Mouse (Mus musculus) neural tube, embryonic 15.5 days (tissue): Measurements from ENCODE around the gene Gtse1. TPM values are rescaled to one million over a fixed set of nuclear protein-coding genes. Genes with fewer than 3 reads are reported as not detected.
A peak's percentile ranks its signal among the peaks of the same experiment; 100 is the strongest.

Source experiments
- ATAC-seq: fragments of 200-750 bp; cut with Nextera tagmentation; 2 replicates; pipeline ENCODE4 v1.8.0; 2017; ENCODE audit warnings: mild to moderate bottlenecking, moderate TSS enrichment, moderate library complexity; ENCODE audit not compliant: low FRiP score
- H3K27ac ChIP-seq: fragments of 300-500 bp; sonication (generic); replicated peaks from 2 replicates; pipeline ENCODE4 v1.5.1; 2015; ENCODE audit warnings: mild to moderate bottlenecking, inconsistent platforms
- H3K27me3 ChIP-seq: fragments of 300-500 bp; sonication (generic); replicated peaks from 2 replicates; pipeline ENCODE4 v1.6.1; 2015; ENCODE audit warnings: inconsistent platforms
- H3K36me3 ChIP-seq: fragments of 300-500 bp; sonication (generic); 2 replicates; pipeline ENCODE4 v1.6.1; 2015; ENCODE audit warnings: inconsistent platforms
- H3K4me1 ChIP-seq: fragments of 300-500 bp; sonication (generic); 2 replicates; pipeline ENCODE4 v1.6.1; 2015; ENCODE audit warnings: inconsistent platforms
- H3K4me2 ChIP-seq: fragments of 300-500 bp; sonication (generic); 2 replicates; pipeline ENCODE4 v1.6.1; 2015; ENCODE audit warnings: inconsistent platforms, mild to moderate bottlenecking, moderate library complexity
- H3K4me3 ChIP-seq: fragments of 300-500 bp; sonication (generic); replicated peaks from 2 replicates; pipeline ENCODE4 v1.5.1; 2015; ENCODE audit warnings: mild to moderate bottlenecking, inconsistent platforms
- H3K9ac ChIP-seq: fragments of 300-500 bp; sonication (generic); replicated peaks from 2 replicates; pipeline ENCODE4 v1.6.1; 2015; ENCODE audit warnings: mild to moderate bottlenecking, inconsistent platforms
- H3K9me3 ChIP-seq: fragments of 300-500 bp; sonication (generic); replicated peaks from 2 replicates; pipeline ENCODE4 v1.6.1; 2016; ENCODE audit warnings: inconsistent platforms
- WGBS: fragments of 180-500 bp; shearing (Covaris S2); methylation state at CpG from one replicate; pipeline ENCODE4 v1.1.7; 2015; ENCODE audit warnings: mixed read lengths; 5-methylcytosine and 5-hydroxymethylcytosine counted together
- polyA plus RNA-seq: library from polyadenylated mRNA; unstranded; fragments of >200 nt; fragmentation: Nextera tagmentation; extraction: Ambion mirVana; gene quantifications from 2 replicates; pipeline ENCODE4 v1.2.1, GENCODE M21; 2015

The Gtse1 gene
- polyA plus RNA-seq, 1 experiment from 2014 or later: 3.5 TPM

- Histone ChIP-seq H3K27ac (no peak overlapping the region), H3K27me3 (no peaks in the 10 kb centered on the region), H3K4me3 (no peak overlapping the region), H3K9ac (no peak overlapping the region), H3K9me3 (no peaks in the 10 kb centered on the region), H3K36me3 (peaks cover 3% of the 10 kb centered on the region; the same call in 1 of the 2 replicates), H3K4me2 (no peak overlapping the region), H3K4me1 (peaks cover 30% of the 10 kb centered on the region)
- WGBS: 97% methylated on average over 7 of the region's 7 CpGs
- ATAC-seq: no peak
Observed at GRCm38 (mm10) chr15:85877336-85877735, 17.8 kb downstream of the Gtse1 start.

- Histone ChIP-seq H3K27ac (peak within 1 kb of the TSS; percentile 91), H3K9ac (peak within 1 kb of the TSS; percentile 80), H3K36me3 (peaks cover 18% of the 10 kb centered on the region), H3K27me3 (no peaks in the 10 kb centered on the region), H3K9me3 (no peaks in the 10 kb centered on the region), H3K4me1 (peaks cover 30% of the 10 kb centered on the region), H3K4me2 (peak within 1 kb of the TSS; percentile 81), H3K4me3 (peak within 1 kb of the TSS; percentile 89)
- ATAC-seq: peak; percentile 95
- 1% methylated on average over 47 of the region's 50 CpGs for WGBS
Observed at GRCm38 (mm10) chr15:85878848-85879497, 19.4 kb downstream of the Gtse1 start, which contains the start of gene Trmu. TSS of gene Trmu (plus strand) at chr15:85879312.

- H3K4me1 ChIP-seq: peaks cover 30% of the 10 kb centered on the region
- ATAC-seq: peak; percentile 28; the same call in 1 of the 2 replicates
- peak overlapping the region; percentile 81 for H3K4me2 ChIP-seq
- peaks cover 23% of the 10 kb centered on the region for H3K36me3 ChIP-seq
- H3K9ac ChIP-seq: peak overlapping the region; percentile 75
- 2% methylated on average over 18 of the region's 18 CpGs for WGBS
- peak overlapping the region; percentile 89 for H3K4me3 ChIP-seq
- H3K27ac ChIP-seq: peak overlapping the region; percentile 91
- no peaks in the 10 kb centered on the region for H3K27me3 ChIP-seq
- no peaks in the 10 kb centered on the region for H3K9me3 ChIP-seq
Observed at GRCm38 (mm10) chr15:85879498-85879895, 20.0 kb downstream of the Gtse1 start.

- no peaks in the 10 kb centered on the region for H3K9me3 ChIP-seq
- no peak for ATAC-seq
- WGBS: 92% methylated on average over 5 of the region's 5 CpGs
- H3K27ac ChIP-seq: no peak overlapping the region
- H3K4me1 ChIP-seq: peaks cover 6% of the 10 kb centered on the region
- H3K27me3 ChIP-seq: no peaks in the 10 kb centered on the region
- no peak overlapping the region for H3K9ac ChIP-seq
- peaks cover 54% of the 10 kb centered on the region for H3K36me3 ChIP-seq
- H3K4me2 ChIP-seq: no peak overlapping the region
- H3K4me3 ChIP-seq: no peak overlapping the region
Observed at GRCm38 (mm10) chr15:85885606-85886005, 26.1 kb downstream of the Gtse1 start.

GRCm38 (mm10) chr15:85889235-85889634 lies 29.7 kb downstream of the Gtse1 start:
- 93% methylated on average over 4 of the region's 4 CpGs for WGBS

GRCm38 (mm10) chr15:85891971-85892370 lies 32.4 kb downstream of the Gtse1 start:
- WGBS: 17% methylated on average over 10 of the region's 10 CpGs
- Histone ChIP-seq H3K9ac (no peak overlapping the region), H3K27me3 (no peaks in the 10 kb centered on the region), H3K9me3 (no peaks in the 10 kb centered on the region), H3K4me3 (no peak overlapping the region), H3K4me2 (no peak overlapping the region), H3K36me3 (peaks cover 55% of the 10 kb centered on the region), H3K27ac (0 out of 2 replicates have a peak overlapping the region, but pooled peaks have one; percentile 63), H3K4me1 (peaks cover 9% of the 10 kb centered on the region)
- 0 out of 2 replicates have a peak, but pooled peaks have one; percentile 12 for ATAC-seq

More at GRCm38 (mm10) chr15:85889235-85889634, 29.7 kb downstream of the Gtse1 start:
- H3K27me3 ChIP-seq: no peaks in the 10 kb centered on the region
- no peak overlapping the region for H3K27ac ChIP-seq
- peaks cover 9% of the 10 kb centered on the region for H3K4me1 ChIP-seq
- peaks cover 57% of the 10 kb centered on the region for H3K36me3 ChIP-seq
- H3K4me3 ChIP-seq: no peak overlapping the region
- H3K4me2 ChIP-seq: no peak overlapping the region
- no peaks in the 10 kb centered on the region for H3K9me3 ChIP-seq
- no peak overlapping the region for H3K9ac ChIP-seq
- no peak for ATAC-seq

- peak; percentile 80 for ATAC-seq
- Histone ChIP-seq H3K4me1 (peaks cover 13% of the 10 kb centered on the region), H3K36me3 (peaks cover 61% of the 10 kb centered on the region), H3K27me3 (no peaks in the 10 kb centered on the region), H3K27ac (peak overlapping the region; percentile 63), H3K9ac (no peak overlapping the region), H3K9me3 (no peaks in the 10 kb centered on the region), H3K4me3 (no peak overlapping the region), H3K4me2 (no peak overlapping the region)
- 11% methylated on average over 13 of the region's 13 CpGs for WGBS
Observed at GRCm38 (mm10) chr15:85892498-85893118, 33.1 kb downstream of the Gtse1 start.

- WGBS: 91% methylated on average over 7 of the region's 7 CpGs
- H3K27ac ChIP-seq: no peak overlapping the region
Observed at GRCm38 (mm10) chr15:85893871-85894270, 34.3 kb downstream of the Gtse1 start.

GRCm38 (mm10) chr15:85896284-85896683 lies 36.7 kb downstream of the Gtse1 start:
- Histone ChIP-seq H3K4me1 (peaks cover 17% of the 10 kb centered on the region), H3K27me3 (no peaks in the 10 kb centered on the region), H3K4me3 (no peak overlapping the region), H3K36me3 (peaks cover 53% of the 10 kb centered on the region), H3K9me3 (no peaks in the 10 kb centered on the region), H3K27ac (no peak overlapping the region), H3K9ac (no peak overlapping the region), H3K4me2 (no peak overlapping the region)
- 16% methylated on average over 8 of the region's 8 CpGs for WGBS
- ATAC-seq: no peak; the same call in 1 of the 2 replicates

More at GRCm38 (mm10) chr15:85893871-85894270, 34.3 kb downstream of the Gtse1 start:
- Histone ChIP-seq H3K4me3 (no peak overlapping the region), H3K9me3 (no peaks in the 10 kb centered on the region), H3K36me3 (peaks cover 66% of the 10 kb centered on the region), H3K27me3 (no peaks in the 10 kb centered on the region), H3K4me2 (no peak overlapping the region), H3K9ac (no peak overlapping the region), H3K4me1 (peaks cover 13% of the 10 kb centered on the region)
- ATAC-seq: no peak

- H3K4me2 ChIP-seq: no peak overlapping the region
- WGBS: 73% methylated on average over 10 of the region's 10 CpGs
- H3K9ac ChIP-seq: no peak overlapping the region
- H3K4me1 ChIP-seq: peaks cover 17% of the 10 kb centered on the region
- H3K27ac ChIP-seq: 0 out of 2 replicates have a peak overlapping the region, but pooled peaks have one; percentile 9
- no peaks in the 10 kb centered on the region for H3K9me3 ChIP-seq
- ATAC-seq: no peak
- H3K27me3 ChIP-seq: no peaks in the 10 kb centered on the region
- peaks cover 50% of the 10 kb centered on the region for H3K36me3 ChIP-seq
- H3K4me3 ChIP-seq: no peak overlapping the region
Observed at GRCm38 (mm10) chr15:85897113-85897512, 37.6 kb downstream of the Gtse1 start.

- Histone ChIP-seq H3K36me3 (peaks cover 31% of the 10 kb centered on the region), H3K4me1 (peaks cover 8% of the 10 kb centered on the region), H3K4me2 (no peak overlapping the region), H3K9ac (no peak overlapping the region), H3K4me3 (no peak overlapping the region), H3K27me3 (no peaks in the 10 kb centered on the region), H3K27ac (no peak overlapping the region), H3K9me3 (no peaks in the 10 kb centered on the region)
- ATAC-seq: no peak
- 54% methylated on average over 6 of the region's 6 CpGs for WGBS
Observed at GRCm38 (mm10) chr15:85899396-85899795, 39.9 kb downstream of the Gtse1 start.

- Histone ChIP-seq H3K27ac (no peak overlapping the region), H3K4me3 (no peak overlapping the region), H3K4me2 (no peak overlapping the region), H3K4me1 (peaks cover 8% of the 10 kb centered on the region), H3K9me3 (no peaks in the 10 kb centered on the region), H3K27me3 (no peaks in the 10 kb centered on the region), H3K9ac (no peak overlapping the region), H3K36me3 (peaks cover 22% of the 10 kb centered on the region)
- ATAC-seq: no peak
- WGBS: 86% methylated on average over 8 of the region's 8 CpGs
Observed at GRCm38 (mm10) chr15:85900318-85900717, 40.8 kb downstream of the Gtse1 start.
